Mouse (Mus musculus) stomach, postnatal 0 days (tissue): ENCODE measurements around the gene Gm11237.
"Not testable (repeated sequence)": the region's sequence is repeated elsewhere in the genome, so short reads cannot be mapped to it uniquely, and the experiment has no call there.

ENCODE experiments used
- CTCF ChIP-seq: IDR thresholded peaks from 2 replicates; pipeline ENCODE4 v1.5.1; 2016; ENCODE audit warnings: antibody characterized with exemption, low read depth, mild to moderate bottlenecking, moderate library complexity
- EP300 ChIP-seq: optimal IDR thresholded peaks from 2 replicates; pipeline ENCODE3; 2016; ENCODE audit warnings: antibody characterized with exemption

GRCm38 (mm10) chr4:73607581-73607980 is 15.2 kb upstream of the Gm11237 start, which contains the start of gene Gm11238:
- not testable (repeated sequence) for TF ChIP-seq CTCF, EP300
